Mouse (Mus musculus) gastrocnemius, adult 8-10 months (tissue): ENCODE measurements around the gene Pip5kl1. TPM values are rescaled to one million over a fixed set of nuclear protein-coding genes. Genes with fewer than 3 reads are reported as not detected.

Experiments used
- DNase-seq, 2 experiments: peaks; one replicate each; pipeline ENCODE4 v3.0.0; 2022; ENCODE audit warnings: low spot score in 2 of 2
- total RNA-seq, 4 experiments: library from RNA; stranded (reverse); gene quantifications; 2 replicates each; pipeline ENCODE4 v1.2.4; 2022

Pip5kl1 gene
- total RNA-seq: not detected

DNA sequence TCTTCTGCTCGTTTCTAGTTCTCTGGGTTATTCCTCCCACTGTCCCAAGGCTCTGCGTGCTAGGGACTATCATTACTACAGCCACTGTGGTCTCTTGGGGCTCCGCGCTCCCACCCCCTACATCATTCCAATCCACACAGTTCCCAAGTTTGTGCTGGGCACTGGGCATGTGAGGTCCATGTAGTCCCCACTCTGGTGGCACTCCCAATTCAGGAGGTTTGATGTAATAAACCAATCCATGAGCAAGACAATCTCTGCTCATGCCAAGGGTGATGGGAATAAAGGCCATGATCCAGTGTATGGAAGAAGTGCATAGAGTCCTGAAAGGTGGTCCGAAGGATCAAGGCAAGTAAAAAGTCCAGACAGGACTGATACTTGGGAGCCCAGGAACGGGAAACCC, at the start of gene Pip5kl1:
Gene Pip5kl1, plus strand, starts transcription at position 301 of the 400 bp plus-strand sequence.
- DNase-seq: no peak

DNA sequence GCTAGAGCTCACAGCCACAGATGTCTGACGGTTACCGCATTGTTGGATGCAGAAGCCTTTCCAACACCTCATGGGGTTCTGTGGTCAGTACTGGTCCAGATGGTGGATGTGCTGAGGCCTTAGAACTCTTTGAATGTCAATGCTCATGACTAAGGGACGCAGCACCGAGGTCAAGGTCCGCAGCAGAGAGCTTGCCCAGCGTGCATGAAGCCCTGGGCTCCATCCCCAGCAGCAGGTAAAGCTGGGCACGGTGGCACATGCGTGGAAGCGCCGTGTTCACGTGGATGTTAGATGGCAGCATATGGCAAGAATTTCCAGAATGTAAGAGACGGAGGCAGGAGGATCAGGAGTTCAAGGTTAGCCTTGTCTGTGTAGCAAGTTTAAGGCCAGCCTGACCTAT, 48.8 kb upstream of the Pip5kl1 start:
- no peak for DNase-seq

DNA sequence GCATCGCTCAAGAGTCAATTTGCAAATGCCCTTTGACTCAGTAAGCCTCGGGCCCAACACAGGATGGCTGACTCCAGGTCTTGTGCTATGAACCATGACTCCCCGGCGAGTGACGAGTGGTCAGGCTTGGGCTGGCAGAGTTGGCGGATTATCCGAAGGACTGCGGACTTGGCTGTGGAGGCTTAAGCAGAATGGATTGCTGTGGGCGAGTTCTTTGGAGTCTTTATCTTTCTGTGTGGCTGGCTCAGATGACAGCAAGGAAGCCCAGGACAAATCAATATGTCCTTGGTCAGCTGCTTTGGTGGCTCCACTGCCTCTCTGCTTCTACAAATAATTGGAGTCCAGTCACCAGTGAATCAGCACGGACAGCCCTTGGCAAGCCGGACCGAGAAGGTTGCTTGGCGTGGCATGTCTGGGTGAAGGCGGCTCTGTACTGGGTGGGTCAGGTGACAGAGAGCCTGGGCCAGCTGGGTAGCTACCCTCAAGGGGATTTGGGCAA, 47.1 kb upstream of the Pip5kl1 start:
- DNase-seq: no peak

DNA sequence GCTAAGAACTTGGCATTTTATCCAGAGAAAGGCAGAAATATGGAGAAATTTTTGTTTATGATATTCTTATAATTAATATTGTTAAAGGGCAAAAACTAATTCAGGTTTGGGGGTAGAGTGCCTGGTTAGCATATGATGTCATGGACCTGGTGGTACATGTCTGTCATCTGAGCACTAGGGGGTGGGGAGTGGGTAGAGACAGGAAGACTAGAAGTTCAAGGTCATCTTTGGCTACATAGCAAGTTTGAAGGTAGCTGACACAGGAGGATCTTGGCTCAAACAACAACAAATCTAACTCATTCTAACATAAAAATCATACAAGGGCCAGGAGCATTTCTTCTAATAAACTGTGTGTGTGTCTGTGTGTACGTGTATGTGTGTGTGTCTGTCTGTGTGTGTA, 46.3 kb upstream of the Pip5kl1 start:
- DNase-seq: no peak

DNA sequence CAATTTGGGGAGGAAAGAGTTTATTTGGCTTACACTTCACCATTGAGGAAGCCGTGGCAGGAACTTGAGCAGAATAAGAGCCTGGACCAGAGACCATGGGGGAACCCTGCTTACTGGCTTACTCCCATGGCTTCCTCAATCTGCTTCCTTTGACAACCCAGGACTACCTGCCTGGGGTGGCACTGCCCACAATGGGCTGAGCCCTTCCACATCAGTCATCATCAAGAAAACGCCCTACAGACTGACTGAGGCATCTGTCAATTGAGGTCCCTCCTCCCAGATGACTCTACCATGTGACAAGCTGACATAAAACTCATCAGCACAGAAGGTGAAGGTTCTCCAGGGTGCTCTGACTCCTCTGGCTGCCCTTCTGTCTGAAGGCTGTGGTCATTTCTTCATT, 44.1 kb upstream of the Pip5kl1 start:
- DNase-seq: no peak

DNA sequence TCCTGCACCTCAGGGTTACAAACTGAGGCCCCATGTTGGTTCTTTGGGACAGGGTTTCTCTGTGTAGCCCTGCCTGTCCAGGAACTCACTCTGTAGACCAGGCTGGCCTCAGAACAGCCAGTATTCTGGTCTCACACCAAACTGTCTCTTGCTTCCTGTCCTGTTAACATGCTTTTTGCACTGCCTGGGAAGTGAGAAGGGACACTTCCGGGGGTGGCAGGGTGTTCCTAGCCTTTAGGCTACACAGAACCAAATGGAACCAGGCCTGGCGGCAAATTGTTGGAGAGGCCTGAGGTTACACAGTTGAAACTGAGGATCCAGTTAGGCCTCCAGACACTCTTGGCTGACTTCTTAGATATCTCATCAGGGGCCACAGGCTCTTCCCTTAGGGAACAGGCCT, 41.4 kb upstream of the Pip5kl1 start:
- no peak for DNase-seq

DNA sequence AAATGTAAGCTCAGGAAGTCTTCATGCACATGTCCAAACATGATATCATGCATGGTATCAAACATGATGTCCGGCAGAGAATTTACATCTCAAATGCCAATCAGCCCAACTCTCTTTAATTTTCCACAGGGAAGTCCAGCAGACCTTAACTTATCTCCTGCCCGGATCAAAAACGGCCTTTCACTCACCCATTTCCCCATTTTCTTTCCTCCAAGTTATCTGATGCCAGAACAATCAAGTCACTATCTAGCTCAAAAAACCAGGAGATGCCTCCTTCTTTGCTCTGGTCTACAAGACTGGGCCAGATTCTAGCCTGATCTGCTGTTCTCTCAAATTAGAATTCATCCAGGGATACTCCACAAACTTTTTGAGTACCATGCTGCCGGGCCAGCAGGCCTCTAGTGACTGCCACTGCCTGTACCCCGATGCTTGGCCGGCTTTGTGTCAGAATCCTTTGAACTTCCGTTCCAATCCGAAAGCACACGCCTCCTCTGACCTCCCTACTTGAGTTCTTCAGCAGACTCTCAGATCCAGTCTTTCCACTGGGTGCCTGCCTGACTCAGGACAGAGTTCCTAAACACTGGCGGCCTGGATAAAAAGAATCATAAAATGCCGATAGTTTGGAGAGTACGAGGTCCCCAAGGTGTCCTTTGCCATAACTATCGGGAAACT, 40.4 kb upstream of the Pip5kl1 start:
- DNase-seq: peak in 1 of 2 experiments; percentile 33

- DNase-seq: peak; percentile 98 to 99
Measured at GRCm38 (mm10) chr2:32534733-32535471, 39.7 kb upstream of the Pip5kl1 start, which contains the start of gene Fam102a. Fam102a (plus strand) TSS chr2:32535332.

DNA sequence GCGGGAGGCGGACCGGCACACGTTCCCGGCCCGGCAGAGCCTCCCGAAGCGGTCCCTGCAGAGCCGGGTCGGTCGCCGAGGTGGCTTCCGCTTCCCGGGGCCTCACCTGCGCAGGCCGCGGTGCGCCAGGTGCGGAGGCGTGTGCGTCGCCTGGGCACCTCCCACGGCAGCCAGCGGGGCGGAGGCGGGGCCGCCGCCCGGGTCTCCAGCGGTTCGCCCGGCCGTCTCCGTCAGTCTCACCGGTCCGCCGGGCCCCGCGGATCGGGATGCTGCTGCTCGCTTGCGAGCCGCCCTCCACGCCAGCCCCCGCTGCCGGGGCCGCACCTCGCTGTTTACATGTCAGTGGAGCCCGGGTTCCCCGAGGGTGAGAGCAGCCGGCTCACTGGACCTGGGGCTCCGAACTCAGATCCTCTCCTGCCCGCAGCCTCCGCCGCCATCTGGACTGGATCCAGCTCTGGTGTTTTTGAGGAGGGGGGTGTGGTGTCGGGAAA, 39.1 kb upstream of the Pip5kl1 start:
- peak in 1 of 2 experiments; percentile 43 for DNase-seq

GRCm38 (mm10) chr2:32536086-32536633, 38.4 kb upstream of the Pip5kl1 start:
- DNase-seq: no peak

DNA sequence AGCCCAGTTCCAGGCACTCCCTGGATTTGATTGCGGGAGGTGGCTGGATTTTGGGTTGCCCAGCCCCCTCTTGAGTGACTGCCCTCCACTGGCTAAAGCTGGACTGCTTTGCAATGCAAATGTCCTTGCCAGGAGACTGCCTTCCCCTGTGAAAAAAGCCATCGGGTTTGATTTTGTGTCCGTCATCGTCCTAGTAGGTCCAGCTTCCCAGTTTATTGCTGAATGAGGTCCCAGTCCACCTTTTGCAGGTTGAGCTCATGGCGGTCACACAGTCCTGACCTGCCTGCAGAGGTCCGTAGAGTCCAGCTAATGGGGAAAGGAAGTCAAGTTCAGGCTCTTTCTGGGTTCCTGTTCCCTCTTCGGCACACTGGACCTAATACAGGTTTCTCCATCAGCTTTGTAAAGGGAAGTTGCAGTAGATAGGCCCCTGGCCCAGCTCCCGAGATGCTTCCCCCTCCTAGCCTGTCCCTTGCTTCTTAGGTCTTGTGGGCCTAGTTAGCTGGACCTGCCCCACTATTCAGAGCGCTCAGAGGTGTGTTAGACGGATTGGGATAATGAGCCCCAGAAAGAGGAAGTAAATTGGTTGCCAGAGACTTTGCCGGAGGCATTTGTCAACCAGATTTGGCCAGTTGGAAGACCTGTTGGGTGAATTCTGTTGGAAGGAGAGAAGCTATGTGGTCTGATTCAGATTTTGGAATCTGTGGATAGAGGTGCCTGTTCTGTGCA, 37.8 kb upstream of the Pip5kl1 start:
- peak in 1 of 2 experiments; percentile 37 for DNase-seq

- DNase-seq: no peak
Measured at GRCm38 (mm10) chr2:32537360-32537905, 37.2 kb upstream of the Pip5kl1 start.

- no peak for DNase-seq
Measured at GRCm38 (mm10) chr2:32537941-32538340, 36.7 kb upstream of the Pip5kl1 start.

DNA sequence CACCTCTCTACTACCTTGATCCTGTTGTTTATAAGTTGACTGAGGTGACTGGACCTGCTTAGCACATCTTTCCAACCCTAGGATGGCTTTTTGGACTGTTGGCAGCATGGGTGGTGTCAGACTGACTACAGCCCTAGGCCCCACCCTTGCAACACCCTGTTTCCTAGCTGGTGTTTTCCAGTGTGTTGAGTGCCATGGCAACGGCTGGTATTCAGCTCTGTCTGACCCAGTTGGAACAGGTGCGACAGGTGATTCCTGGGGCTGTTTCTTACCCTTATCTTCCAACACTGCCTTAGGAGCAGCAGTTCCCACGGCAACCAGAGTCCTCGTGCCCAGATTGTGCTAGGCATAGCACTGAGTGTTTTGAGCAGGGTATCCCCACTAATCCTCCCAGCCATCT, 36.1 kb upstream of the Pip5kl1 start:
- no peak for DNase-seq

- DNase-seq: no peak
Measured at GRCm38 (mm10) chr2:32539452-32539981, 35.1 kb upstream of the Pip5kl1 start.

GRCm38 (mm10) chr2:32541333-32541908, 33.2 kb upstream of the Pip5kl1 start:
- no peak for DNase-seq

- DNase-seq: no peak
Measured at GRCm38 (mm10) chr2:32541986-32542573, 32.5 kb upstream of the Pip5kl1 start.

- DNase-seq: no peak
Measured at GRCm38 (mm10) chr2:32543031-32543449, 31.6 kb upstream of the Pip5kl1 start.

DNA sequence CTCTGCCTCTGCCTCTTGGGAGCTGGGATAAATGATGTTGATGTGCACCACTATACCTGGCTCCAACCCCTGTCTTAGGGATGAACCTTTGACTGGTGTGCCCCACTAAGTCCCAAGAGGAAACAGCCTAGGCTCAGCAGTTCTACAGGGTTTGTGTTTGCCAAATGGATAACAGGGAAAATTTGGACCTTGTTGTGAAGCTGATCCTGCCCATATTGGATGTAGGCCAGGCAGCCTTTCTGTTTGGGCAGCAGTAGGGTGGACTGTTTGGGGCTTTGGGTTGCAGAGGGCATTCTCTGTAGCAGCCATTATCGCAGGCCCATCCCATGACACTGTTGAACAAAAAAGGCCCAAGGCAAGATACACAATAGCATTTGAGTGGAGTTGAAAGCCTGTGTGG, 27.6 kb upstream of the Pip5kl1 start:
- no peak for DNase-seq

DNA sequence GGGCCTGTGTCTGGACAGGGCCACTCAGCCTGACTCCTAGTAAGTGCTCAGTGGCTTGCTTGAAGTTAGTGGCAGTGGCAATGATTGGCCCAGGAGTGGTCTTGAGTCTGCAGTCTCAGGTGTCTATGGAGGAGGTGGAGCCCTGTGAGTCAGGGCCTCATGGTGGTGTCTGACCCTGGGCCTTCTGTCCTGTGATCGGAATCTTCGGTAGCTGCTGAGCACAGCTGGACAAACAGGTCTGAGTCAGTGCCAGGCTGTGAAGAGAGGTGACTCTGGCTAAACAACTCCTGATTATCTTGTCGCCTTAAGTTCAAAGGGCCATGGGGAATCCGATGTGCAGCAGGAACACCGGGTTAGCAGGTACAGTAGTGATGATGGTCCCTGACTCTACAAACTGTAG, 27.2 kb upstream of the Pip5kl1 start:
- DNase-seq: no peak
